Mouse (Mus musculus) right cerebral cortex, postnatal 36 days (tissue): ENCODE measurements at regions not wholly inside any gene's neighbourhood (a gene's known extent, or its start where the extent isn't known, plus 50 kb on each side); places are given as distances from the start of the nearest gene placed in this dataset.
"Not testable (repeated sequence)": the region's sequence is repeated elsewhere in the genome, so short reads cannot be mapped to it uniquely, and the experiment has no call there.

Experiments
- DNase-seq, 2 experiments: peaks; one replicate each; pipeline ENCODE4 v3.0.0; 2022; ENCODE audit warnings: low spot score in 2 of 2, mixed read lengths in 1 of 2

- not testable (repeated sequence) for DNase-seq
Observed at GRCm38 (mm10) chr6:114538185-114538584, 104.7 kb upstream of the Atg7 start.

- DNase-seq = peak; percentile 7 to 23
Observed at GRCm38 (mm10) chr6:114550096-114550669, 92.7 kb upstream of the Atg7 start.

GRCm38 (mm10) chr6:114553072-114553471, 89.8 kb upstream of the Atg7 start:
- not testable (repeated sequence) for DNase-seq

GRCm38 (mm10) chr6:114555186-114555585, 87.7 kb upstream of the Atg7 start:
- DNase-seq = not testable (repeated sequence)

- peak in 1 of 2 experiments; percentile 9 for DNase-seq
Observed at GRCm38 (mm10) chr6:114577319-114577718, 65.6 kb upstream of the Atg7 start.
